Mouse (Mus musculus) ovary, postnatal 10 days (tissue): ENCODE data around the gene Mis12.
A peak's percentile ranks its signal among the peaks of the same experiment; 100 is the strongest.

ENCODE experiments used
- DNase-seq: peaks from one replicate; pipeline ENCODE4 v3.0.0; 2022; ENCODE audit warnings: low spot score

Gene Mis12

DNA sequence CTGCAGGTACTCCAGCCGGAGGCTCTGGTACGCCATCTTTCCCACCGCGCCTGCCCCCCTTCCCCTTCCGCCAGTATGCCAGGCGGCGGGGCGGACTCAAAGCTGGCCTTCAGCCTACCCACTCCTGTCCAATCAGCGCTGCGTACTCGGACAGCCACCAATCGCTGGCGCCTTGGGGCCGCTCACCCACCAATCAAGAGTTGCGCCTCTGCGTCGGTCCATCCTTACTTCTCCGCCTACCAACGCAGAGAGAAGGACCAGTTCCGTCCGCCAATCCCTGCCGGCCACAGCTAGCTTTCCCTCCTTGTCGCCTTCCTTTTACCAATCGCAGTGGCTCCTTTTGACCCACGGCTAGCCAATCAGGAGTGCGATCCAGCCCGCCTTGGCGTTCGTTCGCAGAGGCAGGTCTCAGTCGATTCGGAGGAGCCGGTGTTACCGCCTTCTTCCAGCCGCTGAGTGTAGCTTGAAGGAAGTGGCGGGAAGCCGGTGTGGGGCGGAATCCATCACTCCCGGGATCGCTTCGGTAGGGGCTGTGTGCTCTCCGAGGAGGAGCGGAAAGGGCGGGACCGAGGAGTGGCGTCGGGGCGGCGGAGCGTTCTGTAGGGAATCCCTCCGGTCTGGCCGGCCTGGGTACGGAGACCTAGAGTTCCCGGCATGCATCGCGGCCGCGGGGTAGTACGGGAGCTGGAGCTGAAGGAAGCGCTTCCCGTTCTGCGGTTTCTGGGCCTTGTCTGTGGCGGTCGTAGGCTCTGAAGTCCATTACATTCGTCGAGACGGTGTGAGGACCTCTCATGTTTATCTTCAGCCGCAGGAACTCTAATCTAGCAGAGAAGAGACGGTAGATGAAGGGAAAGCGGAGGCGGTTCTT lies at the start of gene Mis12, which contains the start of gene Derl2:
Gene Mis12 (plus strand): TSS at position 411 of the 868 bp plus-strand sequence.
Gene Derl2 (minus strand): TSS at position 641 of the 868 bp plus-strand sequence.
- DNase-seq = peak; percentile 94

DNA sequence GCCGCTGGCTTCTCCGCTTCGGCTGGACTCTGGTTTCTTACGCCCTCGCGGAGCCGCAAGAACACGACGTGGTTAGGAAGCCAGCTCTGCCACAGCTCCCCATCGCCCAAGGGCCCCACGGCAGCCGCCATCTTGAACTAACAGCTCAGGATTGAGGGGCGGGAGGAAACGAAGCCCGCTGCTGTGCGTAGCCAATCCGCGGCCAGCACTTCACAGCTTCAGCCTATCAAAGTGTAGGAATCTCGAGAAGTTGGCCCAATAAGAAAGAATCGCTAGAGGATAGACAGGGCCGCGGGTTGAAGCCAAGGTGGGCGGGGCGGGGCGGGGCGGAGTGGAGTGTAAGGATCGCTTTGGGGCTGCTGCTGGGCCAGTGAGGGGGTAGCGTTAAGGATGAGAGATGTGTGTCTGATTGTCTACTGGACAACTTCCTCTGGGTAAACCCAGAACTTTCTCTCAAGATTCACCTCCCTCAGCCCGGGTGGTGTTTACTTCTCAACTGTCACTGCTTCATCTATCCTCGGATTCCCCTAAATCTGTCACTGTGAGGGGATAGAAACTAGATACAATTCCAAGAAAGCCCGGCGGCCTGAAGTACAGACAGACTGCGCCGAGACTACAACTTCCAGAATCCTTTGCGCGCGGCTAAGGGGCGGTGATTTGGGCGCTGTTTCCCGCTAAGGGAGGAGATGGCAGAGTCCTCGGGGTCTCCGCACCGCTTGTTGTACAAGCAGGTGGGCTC lies 49.4 kb upstream of the Mis12 start, which contains the start of the genes Nup88 and Rpain:
Gene Nup88 (minus strand): TSS at position 153 of the 739 bp plus-strand sequence.
Gene Rpain (plus strand): TSS at position 393 of the 739 bp plus-strand sequence.
- DNase-seq = peak; percentile 71

DNA sequence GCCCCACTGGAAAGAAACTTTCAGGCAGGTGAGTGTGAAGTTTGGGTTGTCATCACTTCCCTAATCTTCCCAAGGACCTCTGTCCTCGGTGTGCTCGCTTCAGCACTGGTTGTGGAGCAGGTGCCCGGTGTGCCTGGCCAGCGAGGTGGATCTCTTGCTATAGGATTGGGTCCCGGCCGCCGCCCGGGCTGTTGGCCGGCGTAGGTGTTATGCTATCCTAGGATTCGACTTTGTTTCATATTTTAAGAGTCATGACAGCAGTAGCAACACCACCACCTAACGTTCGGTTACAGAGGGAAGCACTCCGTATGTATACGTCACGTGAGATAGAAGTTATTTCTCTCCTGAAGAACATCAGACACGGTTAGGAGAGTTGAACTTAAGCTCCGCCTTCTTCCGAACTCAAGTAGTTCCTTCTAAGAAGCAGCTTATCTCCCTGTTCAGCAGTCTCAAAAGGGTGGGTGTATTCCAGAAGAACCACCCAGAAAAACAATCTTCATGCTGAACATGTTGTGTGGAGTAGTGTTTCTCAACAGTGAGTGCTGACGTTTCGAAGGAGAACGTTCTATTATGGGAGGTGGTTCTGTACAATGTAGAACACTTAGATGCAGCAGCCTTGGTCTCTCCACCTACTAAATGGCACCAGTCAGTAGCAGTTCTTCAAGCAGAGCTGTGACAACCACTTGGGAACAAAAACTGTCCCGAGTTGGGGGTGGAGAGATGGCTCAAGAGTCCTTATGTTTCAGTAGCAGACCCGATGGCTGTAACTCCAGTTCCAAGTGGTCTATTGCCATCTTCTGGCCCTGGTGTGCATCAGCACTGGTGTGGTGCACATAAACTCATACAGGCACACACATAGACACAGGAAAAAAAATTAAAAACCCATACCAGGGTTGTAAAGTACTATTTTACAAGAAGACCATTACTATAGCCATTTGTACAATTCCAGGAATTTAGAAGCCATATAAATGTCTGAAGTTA lies 48.6 kb upstream of the Mis12 start:
- no peak for DNase-seq

DNA sequence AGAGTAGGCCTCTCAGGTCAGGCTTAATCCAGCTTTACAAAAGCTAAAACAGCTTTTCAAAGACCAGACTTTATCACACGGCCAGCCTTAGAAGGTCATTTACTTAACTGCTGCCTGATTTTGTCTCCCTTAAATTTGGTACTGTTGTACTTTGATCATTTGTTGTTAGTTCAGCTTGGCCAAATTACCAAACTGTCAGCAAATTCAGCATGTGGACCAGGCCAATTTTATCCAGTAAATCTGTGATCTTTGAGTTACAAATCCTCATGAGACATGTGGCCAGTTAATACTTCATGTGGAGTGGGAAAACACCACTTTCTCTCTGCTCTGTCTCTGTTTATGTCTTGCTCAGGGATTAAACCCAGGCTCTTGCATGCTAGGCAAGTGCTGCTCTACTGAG lies 46.8 kb upstream of the Mis12 start:
- DNase-seq = no peak

DNA sequence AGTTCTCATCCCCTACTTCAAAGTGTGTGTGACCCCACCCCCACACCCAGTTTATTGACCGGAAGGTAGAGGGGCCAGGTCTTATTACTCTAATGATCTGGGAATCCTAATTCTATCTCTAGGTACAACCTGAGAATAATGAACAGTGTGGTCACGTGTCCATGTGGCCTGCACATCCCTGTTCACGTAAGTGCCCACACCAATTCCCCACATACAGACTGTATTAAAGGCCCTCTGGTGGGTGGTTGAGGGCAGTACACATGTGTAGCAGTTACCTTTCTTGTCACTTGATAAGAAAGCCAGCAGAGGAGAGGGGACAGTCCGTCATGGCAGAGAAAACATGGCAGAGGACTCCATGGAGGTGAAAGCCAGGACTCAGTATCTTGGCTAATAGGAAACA lies 45.5 kb upstream of the Mis12 start:
- no peak for DNase-seq

DNA sequence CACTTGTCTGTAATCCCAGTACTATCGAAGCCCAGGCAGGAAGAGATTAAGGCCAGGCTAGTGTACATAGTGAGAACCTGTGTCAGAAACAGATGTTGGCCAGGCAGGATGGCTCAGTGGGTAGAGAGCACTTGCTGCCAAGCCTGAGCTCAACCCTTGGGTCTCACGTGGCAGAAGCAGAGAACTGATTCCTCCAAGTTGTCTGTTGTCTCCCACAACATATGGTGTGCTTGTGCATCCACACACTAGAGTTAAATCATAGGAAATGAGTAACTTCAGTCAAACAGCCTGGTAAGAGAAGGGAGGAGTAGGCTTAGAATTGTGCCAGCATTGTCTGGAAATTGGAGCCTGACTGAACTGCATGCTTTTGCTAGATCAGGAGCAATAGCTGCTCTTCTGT lies 44.2 kb upstream of the Mis12 start:
- DNase-seq = no peak

DNA sequence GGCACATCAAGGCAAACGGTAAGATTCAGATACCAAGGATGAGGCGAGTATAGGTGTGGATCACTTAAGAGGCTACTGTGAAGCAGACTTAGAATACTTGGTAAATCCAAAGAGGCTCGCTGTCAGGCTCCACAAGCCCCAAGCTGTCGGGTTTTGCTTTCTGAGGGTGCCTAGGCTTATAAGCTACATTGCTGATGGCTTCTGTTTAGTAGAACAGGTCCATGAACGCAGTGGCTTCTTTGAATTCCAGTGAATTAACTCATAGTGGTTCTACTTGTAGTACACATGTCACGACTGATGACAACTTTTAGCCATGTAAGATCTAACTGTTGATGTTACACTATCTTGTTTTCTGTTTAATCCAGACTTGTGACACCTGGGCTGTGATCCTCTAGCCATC lies 42.1 kb upstream of the Mis12 start:
- DNase-seq = no peak

DNA sequence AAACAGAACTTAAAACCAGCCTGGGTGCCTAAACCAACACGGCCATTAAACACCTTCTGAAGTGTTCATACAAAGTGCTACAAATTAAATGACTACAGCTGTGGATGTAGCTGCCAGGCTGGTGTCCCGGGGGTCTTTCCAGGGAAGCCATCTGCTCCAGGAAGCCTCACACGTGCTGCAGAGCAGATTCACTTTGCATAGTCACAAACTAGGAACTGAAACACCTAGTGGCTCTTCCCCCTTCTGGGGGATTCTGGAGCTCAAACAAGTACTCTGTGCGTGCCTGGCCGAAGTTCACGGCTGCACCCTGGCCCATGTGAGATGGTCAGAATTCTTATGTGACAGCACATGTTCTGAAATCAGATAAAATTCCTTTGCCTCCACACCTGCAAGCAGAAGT lies 39.2 kb upstream of the Mis12 start:
- no peak for DNase-seq

DNA sequence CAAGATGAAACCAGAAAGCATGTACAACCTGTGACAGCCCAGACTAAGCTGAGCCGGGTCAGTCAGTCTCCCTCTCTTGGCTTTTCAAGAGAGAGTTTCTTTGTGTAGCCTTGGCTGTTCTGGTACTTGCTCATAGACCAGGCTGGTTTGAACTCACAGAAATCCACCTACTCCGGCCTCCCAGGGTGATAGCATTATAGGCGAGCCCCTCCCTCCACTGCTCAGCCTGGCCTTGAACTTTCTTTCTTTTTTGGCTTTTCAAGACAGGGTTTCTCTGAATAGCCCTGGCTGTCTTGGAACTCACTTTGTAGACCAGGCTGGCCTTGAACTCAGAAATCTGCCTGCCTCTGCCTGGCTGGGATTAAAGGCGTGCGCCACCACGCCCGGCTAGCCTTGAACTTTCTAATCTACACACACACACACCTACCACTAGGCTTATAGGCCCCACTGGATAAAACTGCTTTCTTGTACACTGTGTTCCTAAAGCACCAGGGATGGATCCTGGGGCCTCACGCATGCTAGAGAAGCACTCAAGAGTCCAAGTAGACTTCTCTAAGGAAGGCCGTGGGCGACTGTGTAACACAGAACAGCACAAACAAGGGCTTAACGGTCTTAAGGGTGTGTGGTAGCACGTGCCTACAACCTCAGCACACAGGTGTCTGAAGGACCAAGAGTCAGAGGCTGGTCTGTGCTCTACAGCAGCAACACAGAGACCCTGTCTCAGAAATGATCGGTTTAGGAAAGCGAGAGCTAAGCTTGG lies 38.5 kb upstream of the Mis12 start:
- no peak for DNase-seq

DNA sequence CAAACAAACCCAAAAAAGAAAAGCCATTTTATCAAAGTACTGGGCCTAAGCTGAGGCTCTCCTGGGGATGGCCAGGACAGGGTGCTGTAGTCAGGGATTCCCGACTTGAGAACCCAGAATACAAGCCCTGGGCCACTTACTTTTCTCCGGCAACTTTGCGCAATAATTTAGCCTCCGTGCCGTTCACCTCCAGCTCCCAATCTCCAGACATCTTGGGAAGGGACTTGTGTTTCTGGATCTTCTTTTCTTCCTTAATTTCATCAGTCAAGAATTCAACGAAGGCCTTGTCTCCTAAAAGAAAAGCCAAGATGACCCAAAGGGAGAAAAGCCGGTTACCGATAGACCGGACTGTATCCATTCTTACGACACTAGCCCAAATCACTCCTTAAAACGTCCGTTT lies 37.4 kb upstream of the Mis12 start:
- DNase-seq = no peak

DNA sequence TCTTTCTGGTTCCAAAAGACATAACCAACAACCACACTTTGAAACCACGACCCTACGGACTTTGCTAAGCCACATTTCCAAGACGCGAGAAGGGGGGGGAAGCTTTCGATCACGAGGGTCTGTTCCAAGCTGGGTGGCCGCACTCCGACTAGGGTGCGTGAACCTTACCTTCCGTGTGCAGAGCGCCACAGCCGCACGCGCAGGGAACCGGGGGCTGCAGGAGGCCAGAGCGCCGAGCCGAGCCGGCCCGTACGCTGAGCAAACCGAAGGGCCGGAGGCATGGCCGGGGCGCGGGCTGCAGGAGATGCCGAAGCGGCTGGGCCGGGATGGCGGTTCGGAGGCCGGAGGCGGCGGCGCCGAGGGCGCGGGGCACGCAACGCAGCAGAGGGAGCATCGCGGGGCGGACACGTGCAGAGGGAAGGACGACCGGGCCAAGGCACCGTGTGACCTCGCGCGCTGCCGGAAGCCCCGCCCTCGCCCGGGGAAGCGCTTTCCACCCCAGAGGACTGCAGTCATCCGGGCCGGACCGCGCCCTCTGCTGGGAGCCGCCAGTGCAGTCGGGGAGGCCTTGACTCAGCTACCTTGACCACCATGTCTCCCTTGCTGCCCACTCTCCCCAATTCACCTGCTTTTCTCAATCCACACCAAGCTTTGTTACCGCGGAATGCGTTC lies 36.7 kb upstream of the Mis12 start, which contains the start of gene C1qbp:
Gene C1qbp (minus strand): TSS at position 470 of the 672 bp plus-strand sequence.
- peak; percentile 93 for DNase-seq

DNA sequence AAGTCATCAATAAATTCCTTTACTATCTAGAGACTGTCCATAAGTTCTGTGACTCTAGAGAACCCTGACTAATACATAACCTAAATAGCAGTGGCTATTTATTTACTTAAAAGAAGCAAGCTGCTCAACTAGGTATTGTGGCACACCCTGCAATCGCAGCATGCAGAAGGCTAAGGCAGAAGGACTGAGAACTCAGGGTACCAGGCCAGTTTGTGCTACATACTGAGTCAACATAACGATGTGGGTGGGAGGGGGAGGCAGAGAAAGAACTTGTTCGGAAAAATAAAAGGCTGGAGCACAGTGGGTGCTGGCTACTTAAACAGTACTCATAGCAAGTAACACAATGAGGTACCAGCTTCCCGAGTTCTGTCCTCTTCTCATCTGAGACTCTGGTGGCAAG lies 18.2 kb upstream of the Mis12 start:
- no peak for DNase-seq

DNA sequence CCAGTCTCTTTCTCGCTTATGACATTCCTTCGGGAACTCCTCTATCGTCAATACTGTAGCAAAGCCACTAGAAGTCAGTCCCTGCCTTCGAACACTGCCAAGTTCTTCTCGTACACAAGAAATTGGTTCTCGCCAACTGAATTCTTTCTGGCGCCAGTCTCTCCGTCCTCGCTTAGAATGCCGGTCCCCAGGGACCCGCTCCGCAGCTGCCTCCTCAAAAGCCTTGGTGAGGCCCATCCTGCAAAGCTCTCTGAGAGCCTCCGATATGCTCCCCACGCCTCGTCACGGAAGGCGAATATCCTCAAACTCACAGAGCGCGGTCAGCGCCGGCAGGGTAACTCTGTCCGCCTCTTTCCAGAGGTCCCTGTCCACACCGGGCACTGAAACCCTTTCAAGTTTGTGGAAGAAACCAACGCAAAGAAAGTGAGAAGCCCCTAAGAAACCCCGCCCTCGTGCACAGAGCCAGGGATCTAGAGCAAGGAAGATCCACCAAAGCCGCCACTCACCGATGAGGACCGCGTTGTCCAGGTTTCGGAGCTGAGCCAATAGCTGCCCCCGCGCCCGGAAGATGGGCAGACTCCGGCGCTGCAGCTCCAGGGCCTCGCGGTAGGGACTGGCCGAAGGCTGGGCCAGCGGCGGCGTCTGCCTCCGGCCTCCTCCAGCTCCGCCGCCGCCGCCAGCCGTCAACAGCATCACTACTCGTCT lies 15.6 kb upstream of the Mis12 start:
- no peak for DNase-seq

DNA sequence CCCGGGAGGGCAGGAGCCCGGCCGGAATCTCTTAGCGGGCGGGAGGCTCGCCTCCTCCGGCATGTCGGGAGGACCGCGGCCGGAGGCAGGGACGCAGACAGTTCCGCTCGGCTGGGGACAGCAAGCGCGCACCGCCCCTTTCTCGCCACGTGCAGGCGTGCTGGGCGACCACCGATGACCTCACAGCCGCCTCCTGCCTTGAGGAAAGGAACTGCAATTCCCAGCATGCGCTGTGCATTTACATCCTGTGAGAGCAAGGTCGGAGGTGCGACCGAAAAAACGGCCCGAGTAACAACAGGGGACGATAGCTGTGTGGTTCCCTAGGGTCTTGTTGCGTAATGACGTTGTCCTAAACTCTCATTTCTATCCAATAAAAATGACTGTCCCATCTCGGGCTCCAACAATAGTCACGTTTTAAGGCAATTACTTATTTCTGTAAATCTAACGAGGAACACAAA lies 15.1 kb upstream of the Mis12 start, which contains the start of gene Dhx33:
Gene Dhx33 (minus strand): TSS at position 122 of the 458 bp plus-strand sequence.
- peak; percentile 82 for DNase-seq

DNA sequence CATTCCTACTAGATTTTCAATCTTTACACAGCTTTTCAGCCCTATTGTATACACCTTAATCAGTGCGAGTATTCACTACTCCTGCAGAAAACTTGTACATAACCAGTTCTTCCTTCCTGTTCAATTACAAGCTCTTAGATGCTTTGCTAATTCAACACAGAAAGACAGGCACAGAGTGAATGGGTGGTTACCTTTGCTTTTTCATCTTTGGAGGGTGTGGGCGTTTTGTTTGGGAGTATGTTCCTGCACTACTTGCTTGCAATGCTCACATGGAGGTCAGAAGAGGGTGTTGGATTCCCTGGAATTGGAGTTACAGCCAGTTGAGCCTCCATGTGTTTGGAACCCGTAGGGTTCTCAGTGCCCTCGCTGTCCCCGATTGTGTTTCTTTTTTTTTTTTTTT lies 14.4 kb upstream of the Mis12 start:
- DNase-seq = no peak

DNA sequence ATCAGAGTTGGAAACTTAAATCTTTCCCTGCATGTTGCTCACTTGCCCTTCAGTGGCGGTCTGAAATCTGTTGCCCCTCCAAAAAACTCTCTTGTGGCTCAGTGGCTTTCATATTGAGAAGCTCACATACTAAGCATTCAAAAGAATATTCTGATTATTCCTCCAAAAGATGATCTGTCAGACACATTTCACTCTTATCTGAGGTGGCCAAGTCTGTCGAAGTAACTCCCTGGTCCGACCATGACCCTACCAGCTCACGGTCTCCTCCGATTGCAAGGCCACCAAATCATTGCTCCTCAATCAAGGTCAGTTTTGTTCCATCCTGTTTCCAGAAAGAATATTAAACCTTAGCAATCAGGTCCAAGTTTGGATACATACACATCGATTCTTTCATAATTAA lies 12.4 kb upstream of the Mis12 start:
- no peak for DNase-seq

DNA sequence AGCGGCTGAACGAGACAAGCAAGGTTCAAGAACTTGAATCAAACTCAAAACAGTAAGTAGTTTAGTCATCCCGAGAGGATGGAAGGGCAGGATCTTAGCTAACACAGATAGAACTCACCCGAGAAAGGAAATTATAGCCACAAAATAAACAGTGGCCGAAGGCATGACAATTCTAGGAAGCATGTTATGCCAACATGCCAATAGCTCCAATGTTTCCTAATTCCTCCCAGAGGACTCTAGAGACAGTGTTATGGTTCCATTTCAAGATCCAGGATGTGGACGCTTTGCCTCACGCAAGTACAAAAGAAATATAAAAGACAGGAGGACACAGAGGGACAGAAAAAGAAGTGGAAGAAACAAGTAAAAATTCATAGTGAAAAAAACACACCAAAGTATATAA lies 11.6 kb upstream of the Mis12 start:
- no peak for DNase-seq

DNA sequence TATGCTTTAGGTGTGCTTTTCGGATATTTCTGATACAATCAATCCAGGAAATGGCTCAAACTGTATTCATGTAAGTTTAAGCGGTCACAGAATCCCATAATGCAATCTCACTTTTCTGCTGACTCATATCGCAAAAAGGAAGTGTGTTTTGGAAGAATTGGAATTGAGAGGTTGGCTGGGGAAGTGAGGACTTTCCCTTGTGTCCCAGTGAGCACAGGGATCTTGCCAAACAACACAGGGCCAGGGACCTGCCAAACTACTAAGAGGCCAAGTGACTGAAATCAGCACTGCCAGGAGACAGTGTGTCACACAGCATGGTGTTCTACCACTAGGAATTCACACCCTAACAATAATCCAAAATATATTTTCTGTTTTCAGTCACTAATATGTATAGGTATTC lies 11.1 kb upstream of the Mis12 start:
- DNase-seq = no peak

DNA sequence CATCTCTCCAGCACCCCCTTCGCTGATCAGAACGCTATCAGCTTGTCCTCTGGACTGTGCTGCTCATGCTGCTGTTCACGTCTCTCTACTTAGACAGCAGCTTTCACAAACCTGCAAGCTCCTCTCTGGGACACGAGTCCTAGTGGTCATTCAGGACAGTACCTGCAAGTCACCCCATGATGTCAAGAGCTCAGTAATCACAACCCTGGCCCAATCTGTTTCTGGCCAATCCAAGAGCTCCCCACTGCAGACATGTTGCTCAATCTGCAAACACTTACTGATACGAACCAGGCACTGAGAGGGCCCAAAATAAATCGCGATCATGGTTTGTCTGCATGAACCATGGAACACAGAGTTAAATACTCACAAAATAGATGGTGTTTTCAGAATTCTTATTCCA lies 6.7 kb upstream of the Mis12 start:
- DNase-seq = no peak

DNA sequence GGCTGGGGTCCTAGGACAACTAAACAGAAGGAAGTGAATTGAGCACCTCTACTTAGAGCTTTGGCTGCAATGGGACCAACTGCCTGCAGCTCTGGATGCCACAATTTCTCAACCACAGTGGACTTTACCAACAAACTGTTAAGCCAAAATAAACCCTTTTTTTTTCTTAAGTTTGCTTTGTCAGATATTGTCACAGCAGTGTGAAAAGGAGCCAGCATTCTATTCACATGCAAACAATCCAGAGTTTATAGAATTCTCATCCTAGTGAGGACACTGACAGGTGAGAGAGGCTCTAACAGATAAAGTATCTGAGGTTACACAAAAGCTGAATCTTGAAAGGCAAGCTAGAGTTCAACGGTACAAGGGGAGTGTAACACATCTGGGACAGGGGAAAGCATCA lies 2.4 kb upstream of the Mis12 start:
- DNase-seq = no peak
